Mouse (Mus musculus) liver, postnatal 0 days (tissue): ENCODE data around the gene Sec14l4. TPM values are rescaled to one million over a fixed set of nuclear protein-coding genes. Genes with fewer than 3 reads are reported as not detected.
A peak's percentile ranks its signal among the peaks of the same experiment; 100 is the strongest.

Experiments
- ATAC-seq: fragments of 200-750 bp; cut with Nextera tagmentation; 2 replicates; pipeline ENCODE4 v1.8.0; 2017; ENCODE audit warnings: mild to moderate bottlenecking, moderate library complexity
- DNase-seq: peaks from one replicate; pipeline ENCODE4 v3.0.0-alpha.2; 2016
- H3K27ac ChIP-seq: fragments of 300-500 bp; sonication (generic); 2 replicates; pipeline ENCODE4 v1.5.1; 2014; ENCODE audit warnings: antibody characterized with exemption, moderate library complexity, mild to moderate bottlenecking, low read depth
- H3K27me3 ChIP-seq: fragments of 300-500 bp; sonication (generic); 2 replicates; pipeline ENCODE4 v1.6.1; 2014; ENCODE audit warnings: low read length, control low read depth, mixed read lengths; ENCODE audit not compliant: insufficient read depth
- H3K36me3 ChIP-seq: fragments of 300-500 bp; sonication (generic); replicated peaks from 2 replicates; pipeline ENCODE4 v1.6.1; 2014; ENCODE audit warnings: mild to moderate bottlenecking, control low read depth, low read length, moderate library complexity, mixed read lengths; ENCODE audit not compliant: insufficient read depth
- H3K4me1 ChIP-seq: fragments of 300-500 bp; sonication (generic); 2 replicates; pipeline ENCODE4 v1.6.1; 2014; ENCODE audit warnings: antibody characterized with exemption, mild to moderate bottlenecking, control low read depth; ENCODE audit not compliant: insufficient read depth
- H3K4me2 ChIP-seq: fragments of 300-500 bp; sonication (generic); 2 replicates; pipeline ENCODE4 v1.6.1; 2014; ENCODE audit warnings: low read depth, mild to moderate bottlenecking, low read length, moderate library complexity, mixed read lengths
- H3K4me3 ChIP-seq: fragments of 300-500 bp; sonication (generic); 2 replicates; pipeline ENCODE4 v1.5.1; 2014; ENCODE audit warnings: low read depth, low read length
- H3K9ac ChIP-seq: fragments of 300-500 bp; sonication (generic); replicated peaks from 2 replicates; pipeline ENCODE4 v1.6.1; 2014; ENCODE audit warnings: mild to moderate bottlenecking, moderate library complexity
- H3K9me3 ChIP-seq: fragments of 300-500 bp; sonication (generic); 2 replicates; pipeline ENCODE4 v1.6.1; 2016; ENCODE audit warnings: mild to moderate bottlenecking, control low read depth, low read length, mixed read lengths
- CTCF ChIP-seq: sonication (generic); IDR thresholded peaks from 2 replicates; pipeline ENCODE4 v1.5.1; 2016; ENCODE audit warnings: antibody characterized with exemption, low read depth
- EP300 ChIP-seq: IDR thresholded peaks from 2 replicates; pipeline ENCODE4 v1.6.1; 2016; ENCODE audit warnings: antibody characterized with exemption, low read depth, mild to moderate bottlenecking
- WGBS: fragments of 180-500 bp; shearing (Covaris S2); extraction: QIAGEN DNeasy Blood & Tissue Kit; methylation state at CpG from one replicate; pipeline ENCODE4 v1.1.7; 2014; ENCODE audit not compliant: insufficient replicate concordance; 5-methylcytosine and 5-hydroxymethylcytosine counted together
- polyA plus RNA-seq: library from polyadenylated mRNA; unstranded; fragments of >200 nt; fragmentation: Nextera tagmentation; extraction: Ambion mirVana; gene quantifications from 2 replicates; pipeline ENCODE4 v1.2.1, GENCODE M21; 2015

Gene Sec14l4
- polyA plus RNA-seq, 1 experiment from 2014 or later = 12.1 TPM

GRCm38 (mm10) chr11:4043081-4043480 is 11.8 kb downstream of the Sec14l4 start:
- WGBS = 72% methylated on average over 7 of the region's 7 CpGs
- no peak overlapping the region for H3K4me3 ChIP-seq
- H3K9ac ChIP-seq = no peak overlapping the region
- no peak overlapping the region for H3K4me2 ChIP-seq
- TF ChIP-seq CTCF (no peak), EP300 (no peak)
- no peak overlapping the region for H3K27ac ChIP-seq
- no peaks in the 10 kb centered on the region for H3K27me3 ChIP-seq
- ATAC-seq (no peak), DNase-seq (no peak)
- H3K9me3 ChIP-seq = no peaks in the 10 kb centered on the region
- H3K4me1 ChIP-seq = no peaks in the 10 kb centered on the region
- 0 out of 2 replicates have a peak, but pooled peaks cover 11% of the 10 kb centered on the region for H3K36me3 ChIP-seq

- Histone ChIP-seq H3K27me3 (no peaks in the 10 kb centered on the region), H3K4me1 (no peaks in the 10 kb centered on the region), H3K9ac (no peak overlapping the region), H3K27ac (no peak overlapping the region), H3K4me2 (no peak overlapping the region), H3K9me3 (no peaks in the 10 kb centered on the region), H3K36me3 (0 out of 2 replicates have a peak, but pooled peaks cover 5% of the 10 kb centered on the region), H3K4me3 (no peak overlapping the region)
- WGBS = 61% methylated on average over 5 of the region's 5 CpGs
- DNase-seq (no peak), ATAC-seq (no peak)
- no peak for TF ChIP-seq EP300
- no peak for TF ChIP-seq CTCF
Measured at GRCm38 (mm10) chr11:4046526-4046925, 15.3 kb downstream of the Sec14l4 start.

GRCm38 (mm10) chr11:4047766-4048165 is 16.5 kb downstream of the Sec14l4 start:
- TF ChIP-seq EP300 (no peak), CTCF (no peak)
- DNase-seq (no peak), ATAC-seq (no peak)
- no peaks in the 10 kb centered on the region for H3K4me1 ChIP-seq
- 0 out of 2 replicates have a peak, but pooled peaks cover 5% of the 10 kb centered on the region for H3K36me3 ChIP-seq
- H3K9ac ChIP-seq = no peak overlapping the region
- no peak overlapping the region for H3K27ac ChIP-seq
- no peaks in the 10 kb centered on the region for H3K27me3 ChIP-seq
- no peak overlapping the region for H3K4me3 ChIP-seq
- 72% methylated on average over 2 of the region's 2 CpGs for WGBS
- no peak overlapping the region for H3K4me2 ChIP-seq
- no peaks in the 10 kb centered on the region for H3K9me3 ChIP-seq

GRCm38 (mm10) chr11:4048438-4048837 is 17.2 kb downstream of the Sec14l4 start:
- H3K36me3 ChIP-seq = 0 out of 2 replicates have a peak, but pooled peaks cover 5% of the 10 kb centered on the region
- no peak overlapping the region for H3K4me2 ChIP-seq
- ATAC-seq (no peak), DNase-seq (no peak)
- H3K27ac ChIP-seq = no peak overlapping the region
- no peak overlapping the region for H3K4me3 ChIP-seq
- H3K9me3 ChIP-seq = no peaks in the 10 kb centered on the region
- no peak overlapping the region for H3K9ac ChIP-seq
- 89% methylated on average over 6 of the region's 6 CpGs for WGBS
- no peaks in the 10 kb centered on the region for H3K4me1 ChIP-seq
- no peaks in the 10 kb centered on the region for H3K27me3 ChIP-seq
- no peak for TF ChIP-seq CTCF
- TF ChIP-seq EP300 = no peak

GRCm38 (mm10) chr11:4053586-4053985 is 22.3 kb downstream of the Sec14l4 start:
- H3K4me3 ChIP-seq = no peak overlapping the region
- ATAC-seq = peak; percentile 82
- WGBS = 19% methylated on average over 5 of the region's 5 CpGs

GRCm38 (mm10) chr11:4060866-4061575 is 29.8 kb downstream of the Sec14l4 start:
- TF ChIP-seq CTCF (no peak), EP300 (no peak)
- 54% methylated on average over 5 of the region's 5 CpGs for WGBS
- Histone ChIP-seq H3K4me1 (no peaks in the 10 kb centered on the region), H3K27ac (no peak overlapping the region), H3K27me3 (0 out of 2 replicates have a peak, but pooled peaks cover 3% of the 10 kb centered on the region), H3K4me2 (no peak overlapping the region), H3K9ac (no peak overlapping the region), H3K36me3 (no peaks in the 10 kb centered on the region), H3K4me3 (no peak overlapping the region), H3K9me3 (no peaks in the 10 kb centered on the region)
- no peak for DNase-seq
- no peak for ATAC-seq

More at GRCm38 (mm10) chr11:4053586-4053985, 22.3 kb downstream of the Sec14l4 start:
- peak; percentile 81 for DNase-seq
- Histone ChIP-seq H3K9me3 (no peaks in the 10 kb centered on the region), H3K4me1 (no peaks in the 10 kb centered on the region), H3K4me2 (no peak overlapping the region), H3K36me3 (no peaks in the 10 kb centered on the region), H3K27me3 (no peaks in the 10 kb centered on the region), H3K27ac (no peak overlapping the region), H3K9ac (no peak overlapping the region)
- TF ChIP-seq CTCF (peak; percentile 90), EP300 (no peak)
